Mouse (Mus musculus): ENCODE results near the gene Ccdc142. TPM values are rescaled to one million over a fixed set of nuclear protein-coding genes. Genes with fewer than 3 reads are reported as not detected.
A peak's percentile ranks its signal among the peaks of the same experiment; 100 is the strongest.

The Ccdc142 gene
- total RNA-seq, 2 experiments from 2014 or later, result 6.8 to 7.8 TPM

- no peak for TF ChIP-seq CTCF (IDR thresholded peaks at IDR 0.05)
- H3K27ac ChIP-seq, result no peak within 1 kb of the TSS
- DNase-seq (ENCODE audit: extremely low spot score in 1 of 2, low spot score in 2 of 2), result no peak
- intact Hi-C loops (cut with DNase I), result no loop called here
- no peak within 1 kb of the TSS for H3K4me3 ChIP-seq
These were observed 15.0 kb upstream of the Ccdc142 start, which contains the start of gene Lbx2 for GRCm38 (mm10) chr6:83086121-83087035. Gene Lbx2 (plus strand): TSS chr6:83086367.

- no peak for TF ChIP-seq CTCF (IDR thresholded peaks at IDR 0.05)
- H3K27ac ChIP-seq, result no peak overlapping the region
- no peak for DNase-seq (ENCODE audit: extremely low spot score in 1 of 2, low spot score in 2 of 2)
- intact Hi-C loops (cut with DNase I), result no loop called here
- H3K4me3 ChIP-seq, result peak overlapping the region; percentile 23; the same call in 1 of the 2 replicates
These were observed 14.0 kb upstream of the Ccdc142 start for GRCm38 (mm10) chr6:83087205-83087925.

GRCm38 (mm10) chr6:83087926-83088260 lies 13.5 kb upstream of the Ccdc142 start:
- intact Hi-C loops (cut with DNase I), result no loop called here
- TF ChIP-seq CTCF (IDR thresholded peaks at IDR 0.05), result no peak
- H3K27ac ChIP-seq, result no peak overlapping the region
- H3K4me3 ChIP-seq, result peak overlapping the region; percentile 23; the same call in 1 of the 2 replicates
- DNase-seq (ENCODE audit: extremely low spot score in 1 of 2, low spot score in 2 of 2), result no peak

GRCm38 (mm10) chr6:83092416-83093127 lies 8.8 kb upstream of the Ccdc142 start:
- intact Hi-C loops (cut with DNase I), result no loop called here
- Histone ChIP-seq H3K4me3 (no peak overlapping the region), H3K27ac (no peak overlapping the region)
- DNase-seq (ENCODE audit: extremely low spot score in 1 of 2, low spot score in 2 of 2), result no peak
- no peak for TF ChIP-seq CTCF (IDR thresholded peaks at IDR 0.05)

- intact Hi-C loops (cut with DNase I), result no loop called here
- TF ChIP-seq CTCF (IDR thresholded peaks at IDR 0.05), result no peak
- H3K4me3 ChIP-seq, result no peak overlapping the region
These were observed 5.4 kb upstream of the Ccdc142 start for GRCm38 (mm10) chr6:83095968-83096367.

GRCm38 (mm10) chr6:83098411-83098810 lies 3.0 kb upstream of the Ccdc142 start:
- Histone ChIP-seq H3K4me3 (no peak overlapping the region), H3K27ac (no peak overlapping the region)
- intact Hi-C loops (cut with DNase I), result no loop called here
- no peak for DNase-seq (ENCODE audit: extremely low spot score in 1 of 2, low spot score in 2 of 2)
- TF ChIP-seq CTCF (IDR thresholded peaks at IDR 0.05), result no peak

More at GRCm38 (mm10) chr6:83095968-83096367, 5.4 kb upstream of the Ccdc142 start:
- no peak for DNase-seq (ENCODE audit: extremely low spot score in 1 of 2, low spot score in 2 of 2)
- H3K27ac ChIP-seq, result no peak overlapping the region

GRCm38 (mm10) chr6:83101688-83102556 lies 521 bp downstream of the Ccdc142 start:
- TF ChIP-seq CTCF (IDR thresholded peaks at IDR 0.05), result peak; percentile 51
- peak overlapping the region; percentile 72 for H3K4me3 ChIP-seq
- peak overlapping the region; percentile 90 for H3K27ac ChIP-seq
- DNase-seq (ENCODE audit: extremely low spot score in 1 of 2, low spot score in 2 of 2), result peak; percentile 62 to 64
- intact Hi-C loops (cut with DNase I), result loop anchor here (1.0 to 2.0 kb wide), 3 partner anchors 23 to 106 kb away; partner anchors contain the start of gene Aup1

- intact Hi-C loops (cut with DNase I), result no loop called here
- DNase-seq (ENCODE audit: extremely low spot score in 1 of 2, low spot score in 2 of 2), result no peak
These were observed 1.8 kb downstream of the Ccdc142 start for GRCm38 (mm10) chr6:83103130-83103650.

GRCm38 (mm10) chr6:83104158-83104557 lies 2.8 kb downstream of the Ccdc142 start:
- H3K4me3 ChIP-seq, result no peak overlapping the region
- no peak for TF ChIP-seq CTCF (IDR thresholded peaks at IDR 0.05)
- H3K27ac ChIP-seq, result no peak overlapping the region
- intact Hi-C loops (cut with DNase I), result no loop called here
- no peak for DNase-seq (ENCODE audit: extremely low spot score in 1 of 2, low spot score in 2 of 2)

More at GRCm38 (mm10) chr6:83103130-83103650, 1.8 kb downstream of the Ccdc142 start:
- H3K4me3 ChIP-seq, result peak overlapping the region; percentile 72
- no peak for TF ChIP-seq CTCF (IDR thresholded peaks at IDR 0.05)
- H3K27ac ChIP-seq, result peak overlapping the region; percentile 40; the same call in 1 of the 2 replicates

- peak; percentile 71 for DNase-seq (ENCODE audit: extremely low spot score in 1 of 2, low spot score in 2 of 2)
- intact Hi-C loops (cut with DNase I), result loop anchor here (2.0 kb wide), 1 partner anchor 35 kb away; no protein-coding TSS in a partner anchor
- TF ChIP-seq CTCF (IDR thresholded peaks at IDR 0.05), result peak; percentile 81
- Histone ChIP-seq H3K27ac (peak overlapping the region; percentile 94), H3K4me3 (peak overlapping the region; percentile 98)
These were observed 6.4 kb downstream of the Ccdc142 start for GRCm38 (mm10) chr6:83107566-83108400.

Data from left cerebral cortex, adult 2 months (tissue).